Mouse (Mus musculus): ENCODE data around the gene Zfp984.

DNA sequence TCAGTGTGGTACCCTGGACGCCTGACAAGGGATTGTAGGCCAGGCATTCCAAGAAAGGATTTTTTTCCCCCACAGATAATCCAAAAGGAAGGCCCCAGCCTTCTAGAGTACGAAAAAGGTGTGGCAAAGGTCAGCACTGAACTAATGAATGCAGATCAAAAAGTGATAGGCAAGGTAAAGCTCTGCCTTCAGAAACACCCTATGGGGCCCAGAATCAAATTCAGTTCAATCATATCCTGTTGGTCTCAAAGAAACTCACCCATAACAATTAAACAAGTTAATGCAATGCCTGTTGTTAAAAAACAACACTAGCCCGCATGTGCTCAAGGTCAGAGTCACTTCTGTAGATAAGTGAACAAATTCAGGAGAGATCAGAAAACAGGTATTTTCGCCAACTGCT is 14.8 kb upstream of the Zfp984 start:
- TF ChIP-seq POLR2A (IDR thresholded peaks at IDR 0.05; ENCODE audit: extremely low read depth, insufficient read depth, low read length) = no peak
- no peak for TF ChIP-seq CTCF (IDR thresholded peaks at IDR 0.05; ENCODE audit: low read depth, low read length)
